In the genomic region with DNA sequence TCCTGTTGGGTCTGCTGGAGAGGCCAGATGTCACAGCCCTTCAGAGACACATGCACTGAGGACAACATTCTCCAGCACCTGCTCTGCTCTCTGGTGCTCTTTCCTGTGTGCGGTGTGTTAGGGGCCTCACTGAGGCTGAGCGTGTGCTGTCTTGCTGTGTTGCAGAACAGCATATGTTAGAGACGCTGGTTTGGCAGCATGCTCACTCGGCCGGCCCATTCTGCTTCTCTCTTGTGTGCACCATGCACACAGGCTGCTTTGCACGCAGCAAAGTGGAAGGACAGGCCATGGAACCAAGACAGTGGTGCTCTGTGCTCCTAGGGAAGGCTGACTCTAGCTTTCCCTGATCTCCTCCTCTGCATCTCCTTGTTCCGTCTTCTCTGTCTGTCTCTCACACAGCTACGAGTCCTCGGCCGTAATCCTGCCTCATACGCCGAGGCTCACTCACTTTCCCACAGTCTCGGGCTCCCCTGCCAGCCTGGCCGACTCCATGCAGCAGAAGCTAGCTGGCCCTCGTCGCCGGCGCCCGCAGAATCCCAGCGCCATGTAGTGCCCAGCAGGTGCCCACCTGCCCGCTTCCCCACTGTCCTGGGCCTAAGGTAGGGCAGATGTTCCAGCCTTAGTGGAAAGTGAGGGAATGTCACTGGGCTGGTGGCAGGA, we compare ENCODE assay signal across 22 mouse cellular contexts. TPM values are rescaled to one million over a fixed set of nuclear protein-coding genes. Genes with fewer than 3 reads are reported as not detected.
DNase-seq lines count a peak whose midpoint lies in the region; ATAC-seq lines count a peak whose summit lies in the region.
"Had no signal": no experiment of that assay in that cellular context is flagged by ENCODE, and none has a peak within 500 bp of the region (broad histone marks: within the 10 kb centered on the region; RNA-seq: fewer than 3 reads in every experiment).

No protein-coding gene starts in this region.

- peaks cover 2% of the 10 kb centered on the region; the same call in 1 of the 2 replicates for H3K9me3 ChIP-seq in embryonic facial prominence, embryonic 10.5 days
- no peaks in the 10 kb centered on the region for H3K9me3 ChIP-seq in limb, embryonic 11.5 days (ENCODE audit: control insufficient read depth, low read length)
- no peaks in the 10 kb centered on the region for H3K9me3 ChIP-seq in forebrain, embryonic 13.5 days (replicated peaks)
- H3K9me3 ChIP-seq: forebrain, embryonic 12.5 days; heart, embryonic 15.5 days; hindbrain, embryonic 15.5 days; stomach, embryonic 15.5 days had no signal

- ATAC-seq in cerebellum, adult (ENCODE audit: insufficient number of reproducible peaks, low FRiP score, low TSS enrichment): 0 out of 2 replicates have a peak, but pooled peaks have one; percentile 2
- no peak for ATAC-seq in limb, embryonic 11.5 days (ENCODE audit: insufficient number of reproducible peaks, low FRiP score, low TSS enrichment, low read depth)
- no peak for ATAC-seq in forebrain, embryonic 13.5 days
- ATAC-seq in frontal cortex, adult (ENCODE audit: low TSS enrichment): no peak
- ATAC-seq: activated CD4-positive, CD25-positive, alpha-beta regulatory T cell, adult 4 months had no signal

- H3K4me2 ChIP-seq in limb, embryonic 11.5 days (ENCODE audit: low read depth, severe bottlenecking): no peak overlapping the region
- no peak overlapping the region for H3K4me2 ChIP-seq in forebrain, embryonic 13.5 days
- H3K4me2 ChIP-seq: forebrain, embryonic 12.5 days; heart, embryonic 15.5 days; hindbrain, embryonic 15.5 days; midbrain, embryonic 11.5 days; stomach, embryonic 15.5 days had no signal

- H3K36me3 ChIP-seq in embryonic facial prominence, embryonic 10.5 days (replicated peaks): peaks cover 89% of the 10 kb centered on the region
- H3K36me3 ChIP-seq in limb, embryonic 11.5 days (ENCODE audit: control insufficient read depth, insufficient read depth, low read length): peaks cover 48% of the 10 kb centered on the region
- peaks cover 84% of the 10 kb centered on the region for H3K36me3 ChIP-seq in forebrain, embryonic 13.5 days (ENCODE audit: poor library complexity, severe bottlenecking)

- no peak overlapping the region; the same call in 1 of the 2 replicates for H3K9ac ChIP-seq in limb, embryonic 11.5 days (ENCODE audit: low read length)
- H3K9ac ChIP-seq in forebrain, embryonic 13.5 days: no peak overlapping the region
- H3K9ac ChIP-seq: forebrain, embryonic 12.5 days; heart, embryonic 15.5 days; hindbrain, embryonic 15.5 days; liver, embryonic 14.5 days; stomach, embryonic 15.5 days had no signal

- H3K27me3 ChIP-seq in embryonic facial prominence, embryonic 10.5 days (replicated peaks; ENCODE audit: low read depth, poor library complexity, severe bottlenecking): no peaks in the 10 kb centered on the region
- H3K27me3 ChIP-seq in limb, embryonic 11.5 days (ENCODE audit: control insufficient read depth, insufficient read depth, low read length): no peaks in the 10 kb centered on the region
- no peaks in the 10 kb centered on the region for H3K27me3 ChIP-seq in forebrain, embryonic 13.5 days
- H3K27me3 ChIP-seq: forebrain, embryonic 12.5 days; heart, embryonic 15.5 days; hindbrain, embryonic 15.5 days; stomach, embryonic 15.5 days had no signal

- peak overlapping the region; percentile 94 for H3K27ac ChIP-seq in embryonic facial prominence, embryonic 10.5 days (replicated peaks)
- peak overlapping the region; percentile 98; the same call in 1 of the 2 replicates for H3K27ac ChIP-seq in limb, embryonic 11.5 days (replicated peaks; ENCODE audit: low read depth, low read length)
- no peak overlapping the region for H3K27ac ChIP-seq in forebrain, embryonic 13.5 days
- H3K27ac ChIP-seq: forebrain, embryonic 12.5 days; heart, embryonic 15.5 days; hindbrain, embryonic 15.5 days; left cerebral cortex, adult 2 months; liver, embryonic 14.5 days; stomach, embryonic 15.5 days had no signal

- 93% methylated on average over 21 of the region's 21 CpGs for WGBS in embryonic facial prominence, embryonic 10.5 days
- 90% methylated on average over 21 of the region's 21 CpGs for WGBS in limb, embryonic 11.5 days
- 89% methylated on average over 21 of the region's 21 CpGs for WGBS in forebrain, embryonic 13.5 days

- no peak for DNase-seq in cerebellum, postnatal 4 days (ENCODE audit: low spot score in 2 of 2)
- peak; percentile 63 to 64 for DNase-seq in cerebellum, adult 18-20 months
- no peak for DNase-seq in embryonic facial prominence, embryonic 10.5 days (ENCODE audit: low spot score)
- no peak for DNase-seq in limb, embryonic 11.5 days (ENCODE audit: low spot score)
- no peak for DNase-seq in spleen, postnatal 14 days (ENCODE audit: low spot score in 2 of 2)
- DNase-seq: adrenal gland, postnatal 36 days; gastrocnemius, adult 2 months; heart, adult 11 months; kidney, adult 8-10 months; lung, postnatal 14 days; right cerebral cortex, postnatal 4 days had no signal

- H3K4me3 ChIP-seq in embryonic facial prominence, embryonic 10.5 days: no peak overlapping the region
- no peak overlapping the region for H3K4me3 ChIP-seq in limb, embryonic 11.5 days (ENCODE audit: low read depth, low read length)
- H3K4me3 ChIP-seq in forebrain, embryonic 13.5 days: no peak overlapping the region
- H3K4me3 ChIP-seq: forebrain, embryonic 12.5 days; gastrocnemius, adult 2 months; heart, embryonic 15.5 days; hindbrain, embryonic 15.5 days; left cerebral cortex, adult 2 months; stomach, embryonic 15.5 days had no signal

- H3K4me1 ChIP-seq in embryonic facial prominence, embryonic 10.5 days: peaks cover 46% of the 10 kb centered on the region
- peaks cover 32% of the 10 kb centered on the region for H3K4me1 ChIP-seq in limb, embryonic 11.5 days (ENCODE audit: control insufficient read depth, insufficient read depth, low read length)
- peaks cover 33% of the 10 kb centered on the region for H3K4me1 ChIP-seq in forebrain, embryonic 13.5 days

RNA-seq across cellular contexts. Expression of a gene that starts 16.9 kb away (rescaled TPM):
- 37.6 and 40.2 TPM in 2 replicates for polyA plus RNA-seq in embryonic facial prominence, embryonic 10.5 days (2016; fragmentation: Nextera tagmentation; extraction: Ambion mirVana)
- 37.1 and 38.5 TPM in 2 replicates for polyA plus RNA-seq in limb, embryonic 11.5 days (2014; fragmentation: Nextera tagmentation; extraction: Ambion mirVana)
- 40.0 and 42.2 TPM in 2 replicates for polyA plus RNA-seq in forebrain, embryonic 13.5 days (2015; fragmentation: Nextera tagmentation; extraction: Ambion mirVana)

RNA-seq across cellular contexts. Expression of a gene that starts 32.3 kb away (rescaled TPM):
- polyA plus RNA-seq in embryonic facial prominence, embryonic 10.5 days (2016; fragmentation: Nextera tagmentation; extraction: Ambion mirVana): 161 and 182 TPM in 2 replicates
- polyA plus RNA-seq in limb, embryonic 11.5 days (2014; fragmentation: Nextera tagmentation; extraction: Ambion mirVana): 221 and 248 TPM in 2 replicates
- polyA plus RNA-seq in forebrain, embryonic 13.5 days (2015; fragmentation: Nextera tagmentation; extraction: Ambion mirVana): 25.8 and 26.1 TPM in 2 replicates

RNA-seq across cellular contexts. Expression of a gene that starts 34.5 kb away (rescaled TPM):
- polyA plus RNA-seq in embryonic facial prominence, embryonic 10.5 days (2016; fragmentation: Nextera tagmentation; extraction: Ambion mirVana): 102 and 110 TPM in 2 replicates
- polyA plus RNA-seq in limb, embryonic 11.5 days (2014; fragmentation: Nextera tagmentation; extraction: Ambion mirVana): 123 and 126 TPM in 2 replicates
- polyA plus RNA-seq in forebrain, embryonic 13.5 days (2015; fragmentation: Nextera tagmentation; extraction: Ambion mirVana): 131 and 142 TPM in 2 replicates

RNA-seq across cellular contexts. Expression of a gene that starts 50.2 kb away (rescaled TPM):
- polyA plus RNA-seq in embryonic facial prominence, embryonic 10.5 days (2016; fragmentation: Nextera tagmentation; extraction: Ambion mirVana): 9.9 and 10.1 TPM in 2 replicates
- polyA plus RNA-seq in limb, embryonic 11.5 days (2014; fragmentation: Nextera tagmentation; extraction: Ambion mirVana): 18.5 and 22.3 TPM in 2 replicates
- polyA plus RNA-seq in forebrain, embryonic 13.5 days (2015; fragmentation: Nextera tagmentation; extraction: Ambion mirVana): 4.4 and 4.8 TPM in 2 replicates
- polyA plus RNA-seq: activated CD4-positive, CD25-positive, alpha-beta regulatory T cell, adult 4 months had no signal

Comparison
In these comparisons a context has a peak if more than half of its experiments do, and no peak if none do; other contexts are left out.
1. DNase-seq: peak in cerebellum, adult 18-20 months (2 of 2); none in cerebellum, postnatal 4 days (0 of 2), embryonic facial prominence, embryonic 10.5 days (single experiment), limb, embryonic 11.5 days (single experiment) and spleen, postnatal 14 days (0 of 2).